Mouse (Mus musculus) forebrain, embryonic 15.5 days (tissue): Measurements from ENCODE around the gene Kif9. TPM values are rescaled to one million over a fixed set of nuclear protein-coding genes. Genes with fewer than 3 reads are reported as not detected.

Experiments used
- ATAC-seq: fragments of 200-750 bp; cut with Nextera tagmentation; replicated peaks from 2 replicates; pipeline ENCODE4 v1.8.0; 2017; ENCODE audit warnings: mild to moderate bottlenecking, moderate TSS enrichment, moderate library complexity
- H3K27ac ChIP-seq: fragments of 300-500 bp; sonication (generic); replicated peaks from 2 replicates; pipeline ENCODE4 v1.5.1; 2015; ENCODE audit warnings: mild to moderate bottlenecking, inconsistent platforms
- H3K27me3 ChIP-seq: fragments of 300-500 bp; sonication (generic); 2 replicates; pipeline ENCODE4 v1.6.1; 2015; ENCODE audit warnings: inconsistent platforms
- H3K36me3 ChIP-seq: fragments of 300-500 bp; sonication (generic); 2 replicates; pipeline ENCODE4 v1.6.1; 2015; ENCODE audit warnings: mild to moderate bottlenecking, inconsistent platforms
- H3K4me1 ChIP-seq: fragments of 300-500 bp; sonication (generic); 2 replicates; pipeline ENCODE4 v1.6.1; 2015; ENCODE audit warnings: inconsistent platforms
- H3K4me2 ChIP-seq: fragments of 300-500 bp; sonication (generic); replicated peaks from 2 replicates; pipeline ENCODE4 v1.6.1; 2015; ENCODE audit warnings: mild to moderate bottlenecking, inconsistent platforms
- H3K4me3 ChIP-seq: fragments of 300-500 bp; sonication (generic); 2 replicates; pipeline ENCODE4 v1.5.1; 2015; ENCODE audit warnings: mild to moderate bottlenecking, inconsistent platforms
- H3K9ac ChIP-seq: fragments of 300-500 bp; sonication (generic); replicated peaks from 2 replicates; pipeline ENCODE4 v1.6.1; 2015; ENCODE audit warnings: mild to moderate bottlenecking, inconsistent platforms
- H3K9me3 ChIP-seq: fragments of 300-500 bp; sonication (generic); 2 replicates; pipeline ENCODE4 v1.6.1; 2016; ENCODE audit warnings: inconsistent platforms
- WGBS: fragments of 180-500 bp; shearing (Covaris S2); methylation state at CpG from one replicate; pipeline ENCODE4 v1.1.7; 2015; ENCODE audit warnings: mixed read lengths; 5-methylcytosine and 5-hydroxymethylcytosine counted together
- polyA plus RNA-seq: library from polyadenylated mRNA; unstranded; fragments of >200 nt; fragmentation: Nextera tagmentation; extraction: Ambion mirVana; gene quantifications from 2 replicates; pipeline ENCODE4 v1.2.1, GENCODE M21; 2015

Gene Kif9
- polyA plus RNA-seq, 1 experiment from 2014 or later, result 4.1 TPM

DNA sequence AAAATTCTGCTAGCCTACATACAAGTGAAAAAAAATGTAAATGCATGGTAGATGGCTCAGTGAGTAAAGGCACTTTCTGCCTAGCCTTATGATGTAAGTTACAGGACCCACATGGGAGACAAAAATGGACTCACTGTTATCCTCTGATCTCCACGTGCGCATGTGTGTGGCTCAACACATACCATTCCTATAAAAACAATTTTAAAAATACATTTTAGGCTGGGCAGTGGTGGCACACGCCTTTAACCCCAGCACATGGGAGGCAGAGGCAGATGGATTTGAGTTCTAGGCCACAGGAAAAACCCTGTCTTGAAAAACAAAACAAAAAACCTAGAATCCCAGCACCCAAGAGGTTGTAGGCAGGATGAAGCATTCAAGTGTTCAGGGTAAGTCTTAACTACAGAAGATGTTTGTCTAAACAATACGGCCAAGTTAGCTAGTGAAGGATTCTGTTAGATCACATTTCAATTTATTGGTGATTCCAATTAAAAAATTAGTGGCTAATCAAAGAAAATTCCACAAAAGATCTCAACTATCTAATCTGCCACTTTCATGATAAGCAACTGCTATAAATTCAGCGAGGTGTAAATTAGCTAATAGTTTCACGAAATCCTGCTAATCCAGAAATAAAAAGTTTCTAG lies 54.5 kb downstream of the Kif9 start:
- no peaks in the 10 kb centered on the region for H3K36me3 ChIP-seq
- peak overlapping the region; percentile 44 for H3K4me2 ChIP-seq
- no peak for ATAC-seq
- no peak overlapping the region for H3K9ac ChIP-seq
- peak overlapping the region; percentile 86 for H3K4me3 ChIP-seq
- no peaks in the 10 kb centered on the region for H3K9me3 ChIP-seq
- no peaks in the 10 kb centered on the region for H3K27me3 ChIP-seq
- WGBS, result 25% methylated on average over 6 of the region's 6 CpGs
- H3K4me1 ChIP-seq, result peaks cover 30% of the 10 kb centered on the region
- peak overlapping the region; percentile 99 for H3K27ac ChIP-seq

DNA sequence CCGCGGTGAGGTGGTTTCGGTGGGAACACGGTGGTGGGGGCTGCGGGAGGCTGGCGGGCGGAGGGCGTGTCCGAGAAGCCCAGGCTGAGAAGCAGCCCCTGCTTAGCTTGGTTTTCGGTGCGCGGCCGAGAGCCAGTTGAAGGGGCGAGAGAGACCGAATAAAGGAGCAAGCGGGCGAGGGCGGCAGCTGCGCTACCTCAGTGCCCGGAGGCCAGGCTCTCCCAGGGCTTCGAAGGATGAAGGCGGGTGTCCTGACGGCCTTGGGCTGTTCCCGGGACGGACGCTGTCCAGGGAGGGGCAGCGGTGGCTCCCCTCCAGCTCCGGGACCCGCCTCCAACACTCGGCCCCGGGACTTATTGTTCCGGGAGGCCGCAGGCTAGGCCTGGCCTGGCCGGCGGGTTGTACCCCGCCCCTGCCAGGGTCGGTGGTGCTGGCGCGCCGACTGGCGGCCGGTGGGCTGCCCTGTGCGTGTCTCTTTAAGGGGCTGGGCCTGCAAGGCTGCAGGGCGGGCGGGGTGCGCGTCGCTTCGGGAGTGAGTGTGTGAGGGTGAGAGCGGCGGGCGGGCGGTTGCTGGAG lies 55.2 kb downstream of the Kif9 start:
- H3K4me1 ChIP-seq, result peaks cover 30% of the 10 kb centered on the region
- no peaks in the 10 kb centered on the region for H3K9me3 ChIP-seq
- under 1% methylated on average over 45 of the region's 53 CpGs for WGBS
- H3K9ac ChIP-seq, result peak overlapping the region; percentile 99
- H3K36me3 ChIP-seq, result no peaks in the 10 kb centered on the region
- H3K4me2 ChIP-seq, result peak overlapping the region; percentile 44
- no peaks in the 10 kb centered on the region for H3K27me3 ChIP-seq
- peak overlapping the region; percentile 86 for H3K4me3 ChIP-seq
- H3K27ac ChIP-seq, result peak overlapping the region; percentile 99
- peak; percentile 100 for ATAC-seq

DNA sequence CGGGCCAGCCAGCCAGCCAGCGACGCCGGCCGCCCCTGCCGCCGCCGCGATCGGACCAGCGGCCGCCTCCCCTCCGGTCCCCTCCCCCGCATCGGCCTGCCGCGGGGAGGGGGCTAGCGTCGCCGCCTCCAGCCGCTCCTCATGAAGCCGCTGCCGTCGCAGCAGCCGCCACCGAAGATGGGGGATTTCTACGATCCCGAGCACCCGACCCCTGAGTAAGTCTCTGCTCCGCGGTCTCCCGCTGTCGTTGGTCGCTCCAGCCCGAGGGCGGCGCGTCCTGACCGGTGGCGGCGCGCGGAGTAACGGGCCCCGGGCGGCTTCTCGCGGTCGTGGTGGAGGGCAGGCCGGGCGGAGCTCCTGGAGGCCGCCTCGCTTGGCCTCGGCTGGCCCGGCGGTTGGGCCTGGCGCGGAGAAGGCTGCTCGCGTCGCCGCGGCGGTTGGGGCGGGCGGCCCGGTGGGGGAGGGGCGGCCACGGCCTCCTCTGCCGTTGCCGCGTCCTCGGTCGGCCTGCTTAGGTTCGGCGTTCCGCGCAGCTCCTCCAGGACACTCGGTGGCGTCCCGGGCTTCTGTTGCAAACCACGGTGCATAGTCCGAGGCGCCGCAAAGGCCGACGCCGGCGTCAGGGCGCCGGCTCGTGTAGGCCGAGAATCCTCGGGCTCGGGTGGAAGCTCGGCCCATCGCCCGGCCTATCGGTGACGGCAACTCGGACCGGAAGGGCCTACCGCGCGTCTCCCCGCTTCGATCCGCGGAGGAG lies 56.0 kb downstream of the Kif9 start, which contains the start of gene Setd2:
Setd2 (plus strand) TSS at position 60 of the 754 bp plus-strand sequence.
- peaks cover 30% of the 10 kb centered on the region for H3K4me1 ChIP-seq
- WGBS, result under 1% methylated on average over 100 of the region's 109 CpGs
- ATAC-seq, result peak; percentile 72

GRCm38 (mm10) chr9:110533645-110534044 lies 56.9 kb downstream of the Kif9 start:
- Histone ChIP-seq H3K4me3 (peak overlapping the region; percentile 86), H3K4me1 (peaks cover 30% of the 10 kb centered on the region), H3K4me2 (peak overlapping the region; percentile 69), H3K9me3 (no peaks in the 10 kb centered on the region), H3K27me3 (no peaks in the 10 kb centered on the region), H3K9ac (peak overlapping the region; percentile 99), H3K27ac (no peak overlapping the region), H3K36me3 (no peaks in the 10 kb centered on the region)
- 37% methylated on average over 5 of the region's 5 CpGs for WGBS
- ATAC-seq, result no peak

More for the DNA sequence above, 56.0 kb downstream of the Kif9 start, which contains the start of gene Setd2:
- H3K9ac ChIP-seq, result peak within 1 kb of the TSS; percentile 99
- peak within 1 kb of the TSS; percentile 99 for H3K27ac ChIP-seq
- peak within 1 kb of the TSS; percentile 86 for H3K4me3 ChIP-seq
- H3K9me3 ChIP-seq, result no peaks in the 10 kb centered on the region
- peak within 1 kb of the TSS; percentile 69 for H3K4me2 ChIP-seq
- H3K36me3 ChIP-seq, result no peaks in the 10 kb centered on the region
- H3K27me3 ChIP-seq, result no peaks in the 10 kb centered on the region

GRCm38 (mm10) chr9:110535114-110535513 lies 58.4 kb downstream of the Kif9 start:
- ATAC-seq, result no peak
- 64% methylated on average over 2 of the region's 2 CpGs for WGBS
- Histone ChIP-seq H3K27me3 (no peaks in the 10 kb centered on the region), H3K36me3 (no peaks in the 10 kb centered on the region), H3K4me3 (no peak overlapping the region), H3K9ac (no peak overlapping the region), H3K4me1 (peaks cover 30% of the 10 kb centered on the region), H3K4me2 (0 out of 2 replicates have a peak overlapping the region, but pooled peaks have one; percentile 69), H3K27ac (no peak overlapping the region), H3K9me3 (no peaks in the 10 kb centered on the region)

- no peak overlapping the region for H3K27ac ChIP-seq
- WGBS, result 93% methylated on average over 2 of the region's 2 CpGs
- no peak overlapping the region for H3K4me3 ChIP-seq
- no peaks in the 10 kb centered on the region for H3K27me3 ChIP-seq
- ATAC-seq, result no peak
- H3K4me2 ChIP-seq, result no peak overlapping the region
- peaks cover 25% of the 10 kb centered on the region for H3K4me1 ChIP-seq
- no peak overlapping the region for H3K9ac ChIP-seq
- H3K36me3 ChIP-seq, result no peaks in the 10 kb centered on the region
- no peaks in the 10 kb centered on the region for H3K9me3 ChIP-seq
Measured at GRCm38 (mm10) chr9:110536636-110537035, 59.9 kb downstream of the Kif9 start.

GRCm38 (mm10) chr9:110538511-110538910 lies 61.8 kb downstream of the Kif9 start:
- Histone ChIP-seq H3K4me2 (no peak overlapping the region), H3K4me3 (no peak overlapping the region), H3K4me1 (peaks cover 28% of the 10 kb centered on the region), H3K9ac (no peak overlapping the region), H3K9me3 (no peaks in the 10 kb centered on the region), H3K27ac (no peak overlapping the region), H3K36me3 (no peaks in the 10 kb centered on the region), H3K27me3 (no peaks in the 10 kb centered on the region)
- ATAC-seq, result no peak

DNA sequence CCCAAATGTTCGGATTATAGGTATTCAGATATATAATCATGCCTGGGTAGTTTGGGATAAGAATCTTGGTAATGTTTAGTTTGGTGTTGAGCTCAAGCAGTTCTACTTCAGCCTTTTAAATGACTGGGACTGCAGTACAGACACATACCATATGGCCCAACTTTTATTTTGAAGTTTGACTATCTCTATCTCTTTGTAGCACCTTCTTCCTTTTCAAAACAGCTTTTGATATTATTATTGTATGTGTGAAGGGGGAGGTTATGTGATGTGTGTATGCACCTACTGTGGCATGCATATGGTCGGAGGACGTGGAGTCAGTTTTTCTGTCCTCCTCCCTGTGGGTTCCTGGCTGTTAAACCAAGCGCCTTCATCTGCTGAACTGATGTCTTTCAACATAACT lies 65.2 kb downstream of the Kif9 start:
- 86% methylated on average over 4 of the region's 4 CpGs for WGBS
- Histone ChIP-seq H3K27ac (no peak overlapping the region), H3K4me2 (no peak overlapping the region), H3K36me3 (no peaks in the 10 kb centered on the region; the same call in 1 of the 2 replicates), H3K9ac (no peak overlapping the region), H3K4me1 (0 out of 2 replicates have a peak, but pooled peaks cover 7% of the 10 kb centered on the region), H3K4me3 (no peak overlapping the region), H3K9me3 (no peaks in the 10 kb centered on the region), H3K27me3 (no peaks in the 10 kb centered on the region)
- no peak for ATAC-seq

- no peak overlapping the region for H3K27ac ChIP-seq
- ATAC-seq, result no peak
- H3K4me1 ChIP-seq, result 0 out of 2 replicates have a peak, but pooled peaks cover 4% of the 10 kb centered on the region
- no peak overlapping the region for H3K9ac ChIP-seq
- 97% methylated on average over 19 of the region's 19 CpGs for WGBS
- H3K36me3 ChIP-seq, result peaks cover 58% of the 10 kb centered on the region
- H3K4me3 ChIP-seq, result no peak overlapping the region
- no peaks in the 10 kb centered on the region for H3K9me3 ChIP-seq
- no peaks in the 10 kb centered on the region for H3K27me3 ChIP-seq
- H3K4me2 ChIP-seq, result no peak overlapping the region
Measured at GRCm38 (mm10) chr9:110548261-110548660, 71.5 kb downstream of the Kif9 start.

DNA sequence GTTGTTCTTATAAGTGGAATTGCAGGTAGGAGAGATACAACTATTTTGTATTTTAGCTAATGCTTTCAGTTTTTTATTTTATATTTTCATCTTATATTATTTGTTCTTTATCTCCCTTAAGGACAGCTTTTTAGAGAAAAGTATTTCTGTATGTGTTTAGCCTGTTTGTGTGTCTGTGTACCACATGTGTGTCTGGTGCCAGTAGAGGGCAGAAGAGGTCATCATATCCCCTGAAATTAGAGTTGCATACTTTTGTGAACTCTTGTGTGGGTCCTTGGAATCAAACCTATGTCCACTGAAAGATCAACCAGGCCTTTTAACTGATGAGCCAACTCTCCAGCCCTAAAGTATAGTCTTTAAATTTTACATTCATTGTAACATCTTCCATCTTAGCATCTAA lies 91.6 kb downstream of the Kif9 start:
- H3K4me2 ChIP-seq, result no peak overlapping the region
- no peaks in the 10 kb centered on the region for H3K9me3 ChIP-seq
- H3K9ac ChIP-seq, result no peak overlapping the region
- ATAC-seq, result no peak
- H3K4me3 ChIP-seq, result no peak overlapping the region
- H3K4me1 ChIP-seq, result no peaks in the 10 kb centered on the region
- H3K27ac ChIP-seq, result no peak overlapping the region
- no peaks in the 10 kb centered on the region for H3K27me3 ChIP-seq
- H3K36me3 ChIP-seq, result peaks cover 65% of the 10 kb centered on the region
